Mouse (Mus musculus): Measurements from ENCODE around the gene Dock1.

- TF ChIP-seq CTCF (IDR thresholded peaks at IDR 0.05; ENCODE audit: insufficient read depth, low read depth, low read length) (no peak), POLR2A (IDR thresholded peaks at IDR 0.05; ENCODE audit: insufficient read depth, low read depth, low read length) (no peak)
Observed at GRCm38 (mm10) chr7:134990244-134990643, 319.8 kb downstream of the Dock1 start.
